Mouse (Mus musculus) hindbrain, embryonic 14.5 days (tissue): ENCODE results near the gene Msmp. TPM values are rescaled to one million over a fixed set of nuclear protein-coding genes. Genes with fewer than 3 reads are reported as not detected.

Experiments used
- ATAC-seq: fragments of 200-750 bp; cut with Nextera tagmentation; 2 replicates; pipeline ENCODE4 v1.8.0; 2017; ENCODE audit warnings: moderate number of reproducible peaks, mild to moderate bottlenecking, moderate TSS enrichment, moderate library complexity; ENCODE audit not compliant: low FRiP score
- DNase-seq: peaks from one replicate; pipeline ENCODE4 v3.0.0-alpha.2; 2015; ENCODE audit warnings: low spot score
- H3K27ac ChIP-seq: fragments of 300-500 bp; sonication (generic); 2 replicates; pipeline ENCODE4 v1.5.1; 2014; ENCODE audit warnings: mild to moderate bottlenecking, moderate library complexity
- H3K27me3 ChIP-seq: fragments of 300-500 bp; sonication (generic); 2 replicates; pipeline ENCODE4 v1.6.1; 2014; ENCODE audit warnings: mild to moderate bottlenecking, low read length, mixed read lengths; ENCODE audit not compliant: control insufficient read depth, insufficient read depth
- H3K36me3 ChIP-seq: fragments of 300-500 bp; sonication (generic); replicated peaks from 2 replicates; pipeline ENCODE4 v1.6.1; 2014; ENCODE audit not compliant: control insufficient read depth, insufficient read depth
- H3K4me1 ChIP-seq: fragments of 300-500 bp; sonication (generic); replicated peaks from 2 replicates; pipeline ENCODE4 v1.6.1; 2014; ENCODE audit warnings: antibody characterized with exemption, low read length, mixed read lengths; ENCODE audit not compliant: control insufficient read depth, insufficient read depth
- H3K4me2 ChIP-seq: fragments of 300-500 bp; sonication (generic); replicated peaks from 2 replicates; pipeline ENCODE4 v1.6.1; 2014; ENCODE audit warnings: mild to moderate bottlenecking, moderate library complexity
- H3K4me3 ChIP-seq: fragments of 300-500 bp; sonication (generic); replicated peaks from 2 replicates; pipeline ENCODE4 v1.5.1; 2014; ENCODE audit warnings: mild to moderate bottlenecking, low read length
- H3K9ac ChIP-seq: fragments of 300-500 bp; sonication (generic); 2 replicates; pipeline ENCODE4 v1.6.1; 2014
- H3K9me3 ChIP-seq: fragments of 300-500 bp; sonication (generic); 2 replicates; pipeline ENCODE4 v1.6.1; 2016; ENCODE audit warnings: low read length; ENCODE audit not compliant: control insufficient read depth
- WGBS: fragments of 180-500 bp; shearing (Covaris S2); extraction: QIAGEN DNeasy Blood & Tissue Kit; methylation state at CpG from one replicate; pipeline ENCODE4 v1.1.7; 2014; 5-methylcytosine and 5-hydroxymethylcytosine counted together
- polyA plus RNA-seq: library from polyadenylated mRNA; unstranded; fragments of >200 nt; fragmentation: Nextera tagmentation; extraction: Ambion mirVana; gene quantifications from 2 replicates; pipeline ENCODE4 v1.2.1, GENCODE M21; 2014

Gene Msmp
- polyA plus RNA-seq, 1 experiment from 2014 or later: 1.0 TPM

GRCm38 (mm10) chr4:43581381-43581780 is 2.9 kb downstream of the Msmp start:
- Histone ChIP-seq H3K9me3 (no peaks in the 10 kb centered on the region), H3K36me3 (peaks cover 43% of the 10 kb centered on the region), H3K9ac (no peak overlapping the region), H3K4me3 (no peak overlapping the region), H3K27me3 (no peaks in the 10 kb centered on the region), H3K27ac (no peak overlapping the region), H3K4me1 (peaks cover 26% of the 10 kb centered on the region), H3K4me2 (no peak overlapping the region)
- WGBS: 95% methylated on average over 12 of the region's 12 CpGs
- DNase-seq (no peak), ATAC-seq (no peak)

GRCm38 (mm10) chr4:43580721-43581120 is 3.6 kb downstream of the Msmp start:
- Histone ChIP-seq H3K4me1 (peaks cover 32% of the 10 kb centered on the region), H3K27me3 (no peaks in the 10 kb centered on the region), H3K9me3 (no peaks in the 10 kb centered on the region), H3K36me3 (peaks cover 43% of the 10 kb centered on the region), H3K9ac (no peak overlapping the region), H3K4me2 (no peak overlapping the region), H3K4me3 (no peak overlapping the region), H3K27ac (no peak overlapping the region)
- WGBS: 94% methylated on average over 5 of the region's 5 CpGs
- ATAC-seq (no peak), DNase-seq (no peak)

GRCm38 (mm10) chr4:43579731-43580130 is 4.6 kb downstream of the Msmp start:
- Histone ChIP-seq H3K9ac (peak overlapping the region; percentile 89), H3K4me3 (peak overlapping the region; percentile 94), H3K4me1 (peaks cover 42% of the 10 kb centered on the region), H3K9me3 (no peaks in the 10 kb centered on the region), H3K36me3 (peaks cover 41% of the 10 kb centered on the region), H3K27me3 (no peaks in the 10 kb centered on the region), H3K27ac (no peak overlapping the region), H3K4me2 (peak overlapping the region; percentile 98)
- 80% methylated on average over 6 of the region's 6 CpGs for WGBS
- DNase-seq (no peak), ATAC-seq (no peak)

GRCm38 (mm10) chr4:43579256-43579655 is 5.0 kb downstream of the Msmp start:
- DNase-seq: no peak

GRCm38 (mm10) chr4:43578376-43579204 is 5.7 kb downstream of the Msmp start, which contains the start of the genes Rgp1 and Gba2:
TSS of gene Rgp1 (plus strand) at chr4:43578715.
TSS of gene Gba2 (minus strand) at chr4:43578873.
- Histone ChIP-seq H3K4me1 (peaks cover 48% of the 10 kb centered on the region), H3K4me3 (peak within 1 kb of the TSS; percentile 94), H3K9me3 (no peaks in the 10 kb centered on the region), H3K9ac (peak within 1 kb of the TSS; percentile 89), H3K4me2 (peak within 1 kb of the TSS; percentile 98), H3K27ac (peak within 1 kb of the TSS; percentile 87), H3K27me3 (no peaks in the 10 kb centered on the region), H3K36me3 (peaks cover 40% of the 10 kb centered on the region)
- peak; percentile 89 for ATAC-seq
- peak; percentile 78 for DNase-seq
- WGBS: under 1% methylated on average over 70 of the region's 76 CpGs

More at GRCm38 (mm10) chr4:43579256-43579655, 5.0 kb downstream of the Msmp start:
- Histone ChIP-seq H3K27ac (peak overlapping the region; percentile 87), H3K4me3 (peak overlapping the region; percentile 94), H3K27me3 (no peaks in the 10 kb centered on the region), H3K9me3 (no peaks in the 10 kb centered on the region), H3K4me2 (peak overlapping the region; percentile 98), H3K9ac (peak overlapping the region; percentile 89), H3K4me1 (peaks cover 47% of the 10 kb centered on the region), H3K36me3 (peaks cover 40% of the 10 kb centered on the region)
- 7% methylated on average over 10 of the region's 10 CpGs for WGBS
- no peak for ATAC-seq

GRCm38 (mm10) chr4:43577237-43577881 is 6.9 kb downstream of the Msmp start:
- Histone ChIP-seq H3K9ac (peak overlapping the region; percentile 89), H3K27ac (no peak overlapping the region), H3K4me3 (peak overlapping the region; percentile 94), H3K27me3 (no peaks in the 10 kb centered on the region), H3K4me1 (peaks cover 48% of the 10 kb centered on the region), H3K36me3 (peaks cover 40% of the 10 kb centered on the region), H3K9me3 (no peaks in the 10 kb centered on the region), H3K4me2 (peak overlapping the region; percentile 98)
- DNase-seq (no peak), ATAC-seq (no peak)
- 52% methylated on average over 8 of the region's 8 CpGs for WGBS

GRCm38 (mm10) chr4:43575356-43575755 is 8.9 kb downstream of the Msmp start:
- Histone ChIP-seq H3K9me3 (no peaks in the 10 kb centered on the region), H3K27ac (no peak overlapping the region), H3K4me1 (peaks cover 48% of the 10 kb centered on the region), H3K4me2 (peak overlapping the region; percentile 98), H3K9ac (peak overlapping the region; percentile 9; the same call in 1 of the 2 replicates), H3K27me3 (no peaks in the 10 kb centered on the region), H3K4me3 (no peak overlapping the region), H3K36me3 (peaks cover 42% of the 10 kb centered on the region)
- 53% methylated on average over 2 of the region's 2 CpGs for WGBS
- DNase-seq (no peak), ATAC-seq (no peak)

GRCm38 (mm10) chr4:43573561-43573960 is 10.7 kb downstream of the Msmp start:
- ATAC-seq (no peak), DNase-seq (no peak)
- Histone ChIP-seq H3K4me2 (no peak overlapping the region), H3K9ac (no peak overlapping the region), H3K27me3 (no peaks in the 10 kb centered on the region), H3K36me3 (peaks cover 60% of the 10 kb centered on the region), H3K9me3 (no peaks in the 10 kb centered on the region), H3K27ac (no peak overlapping the region), H3K4me1 (peaks cover 38% of the 10 kb centered on the region), H3K4me3 (no peak overlapping the region)
- WGBS: 93% methylated on average over 4 of the region's 4 CpGs

- no peak overlapping the region for H3K9ac ChIP-seq
- H3K27ac ChIP-seq: no peak overlapping the region
- H3K36me3 ChIP-seq: peaks cover 80% of the 10 kb centered on the region
- H3K4me1 ChIP-seq: peaks cover 23% of the 10 kb centered on the region
- H3K4me2 ChIP-seq: no peak overlapping the region
- H3K27me3 ChIP-seq: no peaks in the 10 kb centered on the region
- H3K9me3 ChIP-seq: no peaks in the 10 kb centered on the region
- ATAC-seq: no peak
- DNase-seq: no peak
- H3K4me3 ChIP-seq: no peak overlapping the region
- WGBS: 88% methylated on average over 6 of the region's 6 CpGs
These were observed 12.8 kb downstream of the Msmp start for GRCm38 (mm10) chr4:43571395-43572045.
